Mouse (Mus musculus): Measurements from ENCODE around the gene Zfp945. TPM values are rescaled to one million over a fixed set of nuclear protein-coding genes. Genes with fewer than 3 reads are reported as not detected.

Gene Zfp945
- polyA plus RNA-seq, 1 experiment, result 1.3 TPM

GRCm38 (mm10) chr17:22866421-22866844, 501 bp downstream of the Zfp945 start:
- peak in 1 of 2 experiments; percentile 15 for DNase-seq (ENCODE audit: low read depth in 1 of 2, low spot score in 2 of 2)
- Histone ChIP-seq H3K27me3 (ENCODE audit: control insufficient read depth, insufficient read depth, low read length) (no peaks in the 10 kb centered on the region), H3K4me1 (ENCODE audit: control insufficient read depth, insufficient read depth, insufficient read length) (peaks cover 4% of the 10 kb centered on the region), H3K27ac (ENCODE audit: insufficient read depth, low read length) (peak overlapping the region; percentile 13; the same call in 1 of the 2 replicates), H3K4me3 (ENCODE audit: extremely low read depth, insufficient read depth, insufficient read length) (peak overlapping the region; percentile 71), H3K36me3 (ENCODE audit: control insufficient read depth, insufficient read depth, low read length) (peaks cover 6% of the 10 kb centered on the region)
- WGBS, result under 1% methylated on average over 10 of the region's 10 CpGs
- TF ChIP-seq CTCF (IDR thresholded peaks at IDR 0.05; ENCODE audit: extremely low read depth, insufficient read depth, insufficient read length, insufficient replicate concordance) (no peak), POLR2A (IDR thresholded peaks at IDR 0.05; ENCODE audit: low read depth, low read length) (no peak)

- no peak for TF ChIP-seq POLR2A (IDR thresholded peaks at IDR 0.05; ENCODE audit: low read depth, low read length)
- TF ChIP-seq CTCF (IDR thresholded peaks at IDR 0.05; ENCODE audit: extremely low read depth, insufficient read depth, insufficient read length, insufficient replicate concordance), result no peak
- Histone ChIP-seq H3K4me1 (ENCODE audit: control insufficient read depth, insufficient read depth, insufficient read length) (no peaks in the 10 kb centered on the region), H3K27me3 (ENCODE audit: control insufficient read depth, insufficient read depth, low read length) (no peaks in the 10 kb centered on the region), H3K36me3 (ENCODE audit: control insufficient read depth, insufficient read depth, low read length) (no peaks in the 10 kb centered on the region), H3K27ac (ENCODE audit: insufficient read depth, low read length) (no peak overlapping the region), H3K4me3 (ENCODE audit: extremely low read depth, insufficient read depth, insufficient read length) (no peak overlapping the region)
- 15% methylated on average over 4 of the region's 4 CpGs for WGBS
- DNase-seq (ENCODE audit: low read depth in 1 of 2, low spot score in 2 of 2), result no peak
Measured at GRCm38 (mm10) chr17:22821166-22821565, 45.8 kb downstream of the Zfp945 start.

GRCm38 (mm10) chr17:22818199-22818595, 48.7 kb downstream of the Zfp945 start:
- H3K4me1 ChIP-seq (ENCODE audit: control insufficient read depth, insufficient read depth, insufficient read length), result no peaks in the 10 kb centered on the region
- H3K27me3 ChIP-seq (ENCODE audit: control insufficient read depth, insufficient read depth, low read length), result no peaks in the 10 kb centered on the region
- TF ChIP-seq POLR2A (IDR thresholded peaks at IDR 0.05; ENCODE audit: low read depth, low read length), result no peak
- H3K36me3 ChIP-seq (ENCODE audit: control insufficient read depth, insufficient read depth, low read length), result no peaks in the 10 kb centered on the region
- no peak for DNase-seq (ENCODE audit: low read depth in 1 of 2, low spot score in 2 of 2)
- 71% methylated on average over 3 of the region's 3 CpGs for WGBS
- no peak overlapping the region for H3K27ac ChIP-seq (ENCODE audit: insufficient read depth, low read length)
- H3K4me3 ChIP-seq (ENCODE audit: extremely low read depth, insufficient read depth, insufficient read length), result no peak overlapping the region

GRCm38 (mm10) chr17:22817471-22818198, 49.3 kb downstream of the Zfp945 start:
- no peak overlapping the region for H3K27ac ChIP-seq (ENCODE audit: insufficient read depth, low read length)
- TF ChIP-seq POLR2A (IDR thresholded peaks at IDR 0.05; ENCODE audit: low read depth, low read length) (no peak), CTCF (IDR thresholded peaks at IDR 0.05; ENCODE audit: extremely low read depth, insufficient read depth, insufficient read length, insufficient replicate concordance) (no peak)
- no peaks in the 10 kb centered on the region for H3K36me3 ChIP-seq (ENCODE audit: control insufficient read depth, insufficient read depth, low read length)
- 3% methylated on average over 28 of the region's 28 CpGs for WGBS
- DNase-seq (ENCODE audit: low read depth in 1 of 2, low spot score in 2 of 2), result peak in 1 of 2 experiments; percentile 6
- H3K4me3 ChIP-seq (ENCODE audit: extremely low read depth, insufficient read depth, insufficient read length), result peak overlapping the region; percentile 62
- no peaks in the 10 kb centered on the region for H3K27me3 ChIP-seq (ENCODE audit: control insufficient read depth, insufficient read depth, low read length)
- no peaks in the 10 kb centered on the region for H3K4me1 ChIP-seq (ENCODE audit: control insufficient read depth, insufficient read depth, insufficient read length)

- H3K27me3 ChIP-seq (ENCODE audit: control insufficient read depth, insufficient read depth, low read length), result no peaks in the 10 kb centered on the region
- no peak for TF ChIP-seq CTCF (IDR thresholded peaks at IDR 0.05; ENCODE audit: extremely low read depth, insufficient read depth, insufficient read length, insufficient replicate concordance)
- no peak for TF ChIP-seq POLR2A (IDR thresholded peaks at IDR 0.05; ENCODE audit: low read depth, low read length)
- peak in 1 of 2 experiments; percentile 4 for DNase-seq (ENCODE audit: low read depth in 1 of 2, low spot score in 2 of 2)
- no peaks in the 10 kb centered on the region for H3K4me1 ChIP-seq (ENCODE audit: control insufficient read depth, insufficient read depth, insufficient read length)
- no peak overlapping the region for H3K27ac ChIP-seq (ENCODE audit: insufficient read depth, low read length)
- WGBS, result 70% methylated on average over 2 of the region's 2 CpGs
- no peaks in the 10 kb centered on the region for H3K36me3 ChIP-seq (ENCODE audit: control insufficient read depth, insufficient read depth, low read length)
- no peak overlapping the region for H3K4me3 ChIP-seq (ENCODE audit: extremely low read depth, insufficient read depth, insufficient read length)
Measured at GRCm38 (mm10) chr17:22799707-22800106, 67.2 kb downstream of the Zfp945 start.

Other genes with a start within 250 kb of the Zfp945 start
- gene Vmn2r113, start 75.8 kb upstream of the Zfp945 start, polyA plus RNA-seq (2012; rRNA removed), result not detected in 2 replicates
- not detected in 2 replicates for gene Vmn2r-ps130, start 194.0 kb upstream of the Zfp945 start, polyA plus RNA-seq (2012; rRNA removed)